Mouse (Mus musculus) splenic B cell, adult 2 months (primary cell): ENCODE results near the gene Fbxo6.
A peak's percentile ranks its signal among the peaks of the same experiment; 100 is the strongest.

Source experiments
- DNase-seq: peaks from one replicate; pipeline ENCODE4 v3.0.0-alpha.2; 2011; ENCODE audit warnings: low read depth, low spot score
- H3K27me3 ChIP-seq: 2 replicates; pipeline ENCODE4 v1.6.1; 2012; ENCODE audit warnings: mild to moderate bottlenecking, low read length, moderate library complexity, mixed read lengths; ENCODE audit not compliant: control insufficient read depth, poor library complexity, insufficient read depth, severe bottlenecking
- H3K36me3 ChIP-seq: 2 replicates; pipeline ENCODE4 v1.6.1; 2012; ENCODE audit warnings: mild to moderate bottlenecking, low read length, moderate library complexity, mixed read lengths; ENCODE audit not compliant: control insufficient read depth, poor library complexity, insufficient read depth, severe bottlenecking

Fbxo6 gene

GRCm38 (mm10) chr4:148150953-148151266 is 1.0 kb downstream of the Fbxo6 start:
- no peak for DNase-seq
- Histone ChIP-seq H3K27me3 (no peaks in the 10 kb centered on the region), H3K36me3 (peaks cover 2% of the 10 kb centered on the region; the same call in 1 of the 2 replicates)

DNA sequence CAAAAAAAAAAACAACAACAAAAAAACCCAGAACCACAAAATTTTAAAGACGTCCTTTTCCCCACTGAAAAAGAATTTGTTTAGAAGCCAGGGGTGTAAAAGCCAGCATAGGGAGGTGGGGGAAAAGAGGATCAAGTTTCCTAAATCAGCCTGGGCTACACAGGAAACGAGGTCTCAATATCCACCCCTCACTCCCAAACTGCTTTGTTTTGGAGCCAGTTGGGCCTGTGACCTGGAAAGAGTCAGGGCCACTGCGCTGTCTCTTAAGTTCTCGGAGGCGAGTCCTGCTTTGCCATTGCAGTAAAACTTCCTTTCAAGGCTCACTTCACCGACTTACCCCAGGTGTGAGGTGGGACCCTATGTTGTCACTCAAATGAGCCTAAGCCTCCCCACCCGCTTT is 1.7 kb downstream of the Fbxo6 start:
- H3K27me3 ChIP-seq, result no peaks in the 10 kb centered on the region
- DNase-seq, result no peak
- H3K36me3 ChIP-seq, result peaks cover 6% of the 10 kb centered on the region

GRCm38 (mm10) chr4:148149540-148149939 is 2.4 kb downstream of the Fbxo6 start:
- no peak for DNase-seq
- H3K36me3 ChIP-seq, result peaks cover 7% of the 10 kb centered on the region
- no peaks in the 10 kb centered on the region for H3K27me3 ChIP-seq

- H3K27me3 ChIP-seq, result no peaks in the 10 kb centered on the region
- H3K36me3 ChIP-seq, result peaks cover 7% of the 10 kb centered on the region
- no peak for DNase-seq
These were observed 4.2 kb downstream of the Fbxo6 start for GRCm38 (mm10) chr4:148147714-148148113.

- no peaks in the 10 kb centered on the region for H3K27me3 ChIP-seq
- H3K36me3 ChIP-seq, result peaks cover 7% of the 10 kb centered on the region
- DNase-seq, result no peak
These were observed 8.2 kb downstream of the Fbxo6 start for GRCm38 (mm10) chr4:148143721-148144120.

GRCm38 (mm10) chr4:148140098-148141011 is 11.6 kb downstream of the Fbxo6 start:
- Histone ChIP-seq H3K36me3 (peaks cover 2% of the 10 kb centered on the region; the same call in 1 of the 2 replicates), H3K27me3 (no peaks in the 10 kb centered on the region)
- DNase-seq, result peak; percentile 96

GRCm38 (mm10) chr4:148139767-148140097 is 12.2 kb downstream of the Fbxo6 start:
- Histone ChIP-seq H3K27me3 (no peaks in the 10 kb centered on the region), H3K36me3 (no peaks in the 10 kb centered on the region)
- no peak for DNase-seq

DNA sequence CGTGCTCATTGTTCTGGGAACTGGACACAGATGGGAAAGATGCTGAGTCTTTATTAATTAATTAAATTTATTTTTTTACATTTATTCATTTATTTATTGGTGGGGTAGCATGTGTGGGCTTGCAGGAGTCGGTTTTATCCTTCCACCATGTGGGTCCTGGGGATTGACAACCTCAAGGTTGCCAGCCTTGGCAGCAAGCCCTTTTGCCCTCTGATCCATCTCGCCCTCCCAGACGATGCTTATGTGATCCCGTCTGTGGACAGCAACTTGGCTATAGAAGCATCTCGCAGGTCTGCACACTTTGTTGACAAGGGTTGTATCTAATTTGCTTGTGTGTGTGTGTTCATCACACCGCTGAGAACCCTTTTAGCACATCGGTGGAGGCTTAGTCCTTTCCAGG is 14.4 kb downstream of the Fbxo6 start:
- Histone ChIP-seq H3K36me3 (no peaks in the 10 kb centered on the region), H3K27me3 (no peaks in the 10 kb centered on the region)
- no peak for DNase-seq

DNA sequence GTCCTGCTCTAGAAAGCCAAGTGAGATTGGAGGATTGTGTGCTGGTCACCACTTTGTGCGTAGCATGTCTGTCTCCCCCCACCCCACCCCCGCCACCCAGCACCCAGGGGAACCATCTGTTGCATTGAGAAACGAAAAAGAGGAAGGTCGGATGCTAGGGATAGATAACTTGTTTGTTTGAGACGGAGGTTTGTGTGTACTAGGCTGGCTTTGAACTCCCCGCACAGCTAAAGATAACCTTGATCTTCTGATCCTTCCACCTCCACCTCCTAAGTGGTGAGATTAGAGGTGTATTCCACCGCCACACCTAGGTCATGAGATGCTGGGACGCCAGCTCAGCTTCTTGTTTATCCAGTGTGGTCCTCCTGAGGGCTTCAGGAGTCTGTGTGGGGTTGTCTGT is 17.0 kb downstream of the Fbxo6 start:
- no peaks in the 10 kb centered on the region for H3K36me3 ChIP-seq
- no peak for DNase-seq
- no peaks in the 10 kb centered on the region for H3K27me3 ChIP-seq

DNA sequence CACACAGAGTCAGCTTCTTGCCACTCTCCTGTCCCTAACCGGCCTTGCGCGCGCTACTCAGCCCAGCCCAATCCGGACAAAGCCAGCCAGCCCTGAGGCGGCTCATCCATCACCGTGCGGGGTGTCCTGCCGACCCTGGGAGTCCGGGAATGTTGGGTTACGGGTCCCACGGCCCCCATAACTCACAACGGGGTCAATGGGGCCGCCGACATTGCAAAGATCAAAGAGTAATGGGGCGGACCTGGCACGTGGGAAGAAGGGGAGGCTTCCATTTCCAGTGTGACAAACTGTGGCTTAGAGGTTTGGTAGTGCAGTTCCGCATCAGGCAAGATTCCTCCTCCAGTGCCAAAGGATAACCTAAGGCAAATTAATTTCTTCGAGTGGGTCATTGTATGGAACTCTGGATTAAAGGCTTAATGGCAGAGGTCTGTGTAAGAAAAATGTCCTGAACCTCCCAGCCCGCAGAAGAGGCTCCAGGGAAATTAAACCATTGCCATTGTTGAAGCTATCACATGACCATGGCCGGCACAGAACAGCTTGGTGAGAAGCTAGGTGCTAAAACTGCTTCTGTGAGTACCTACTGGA is 20.4 kb downstream of the Fbxo6 start:
- DNase-seq, result no peak
- H3K27me3 ChIP-seq, result no peaks in the 10 kb centered on the region
- no peaks in the 10 kb centered on the region for H3K36me3 ChIP-seq

- H3K27me3 ChIP-seq, result no peaks in the 10 kb centered on the region
- DNase-seq, result no peak
These were observed 21.2 kb downstream of the Fbxo6 start, which contains the start of gene Draxin for GRCm38 (mm10) chr4:148130561-148131413. Draxin (minus strand) TSS chr4:148130698.

GRCm38 (mm10) chr4:148130133-148130532 is 21.8 kb downstream of the Fbxo6 start, which contains the start of gene Mad2l2:
Mad2l2 (plus strand) TSS chr4:148130384.
- DNase-seq, result no peak

More at GRCm38 (mm10) chr4:148130561-148131413, 21.2 kb downstream of the Fbxo6 start, which contains the start of gene Draxin:
- no peaks in the 10 kb centered on the region for H3K36me3 ChIP-seq

GRCm38 (mm10) chr4:148128672-148129071 is 23.3 kb downstream of the Fbxo6 start:
- no peak for DNase-seq
- no peaks in the 10 kb centered on the region for H3K27me3 ChIP-seq
- H3K36me3 ChIP-seq, result no peaks in the 10 kb centered on the region

More at GRCm38 (mm10) chr4:148130133-148130532, 21.8 kb downstream of the Fbxo6 start, which contains the start of gene Mad2l2:
- Histone ChIP-seq H3K36me3 (no peaks in the 10 kb centered on the region), H3K27me3 (no peaks in the 10 kb centered on the region)

- H3K36me3 ChIP-seq, result no peaks in the 10 kb centered on the region
- H3K27me3 ChIP-seq, result no peaks in the 10 kb centered on the region
- no peak for DNase-seq
These were observed 23.7 kb downstream of the Fbxo6 start for GRCm38 (mm10) chr4:148128241-148128640.

DNA sequence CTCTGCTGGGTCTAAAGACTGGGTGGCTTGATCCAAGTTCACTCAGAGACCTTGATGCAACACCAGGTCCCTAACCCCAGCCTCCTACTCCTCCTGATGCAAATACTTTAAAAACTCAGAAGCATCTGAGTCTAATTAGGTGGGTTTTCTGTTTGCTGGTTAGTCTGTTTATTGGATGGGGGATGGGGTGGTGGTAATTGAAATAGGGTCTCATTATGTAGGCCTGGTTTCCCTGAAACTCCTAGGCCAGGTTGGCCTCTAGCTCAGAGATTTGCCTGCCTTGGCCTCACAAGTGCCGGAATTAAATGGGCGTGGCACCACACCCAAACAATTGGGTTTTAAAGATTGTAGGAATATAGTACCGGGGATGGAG is 29.3 kb downstream of the Fbxo6 start:
- DNase-seq, result no peak

More for the DNA sequence above, 29.3 kb downstream of the Fbxo6 start:
- no peaks in the 10 kb centered on the region for H3K27me3 ChIP-seq
- no peaks in the 10 kb centered on the region for H3K36me3 ChIP-seq
